Mouse (Mus musculus): ENCODE data around the gene Nav3. TPM values are rescaled to one million over a fixed set of nuclear protein-coding genes. Genes with fewer than 3 reads are reported as not detected.

Nav3 gene
- total and polyA plus RNA-seq, 3 experiments: not detected

DNA sequence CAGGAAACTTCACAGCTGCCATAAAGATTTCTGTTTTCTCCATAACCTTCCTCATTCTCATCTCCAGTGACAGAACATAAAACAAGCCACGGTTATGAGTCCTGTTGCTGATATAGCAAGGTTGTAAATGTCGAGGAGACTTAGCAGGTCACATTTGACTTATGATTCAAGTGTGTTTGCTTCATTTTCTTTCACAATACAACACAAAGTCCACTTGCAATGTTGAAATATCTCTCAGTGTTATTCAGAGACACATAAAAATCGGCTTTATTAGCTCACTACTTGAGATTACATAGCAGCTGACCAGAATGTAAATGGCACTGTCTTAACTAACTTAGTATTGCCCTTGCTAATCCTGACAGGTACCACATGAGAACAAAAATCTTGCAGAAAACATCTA is 482.5 kb downstream of the Nav3 start:
- no peak overlapping the region for H3K9ac ChIP-seq (ENCODE audit: control insufficient read depth, low read depth, low read length, poor library complexity, severe bottlenecking)
- TF ChIP-seq USF2 (IDR thresholded peaks at IDR 0.05; ENCODE audit: borderline replicate concordance in 1 of 2, insufficient read depth in 1 of 2, low read depth in 1 of 2, low read length in 2 of 2): no peak
- TF ChIP-seq MAX (IDR thresholded peaks at IDR 0.05; ENCODE audit: low read length): no peak
- no peak for TF ChIP-seq MEF2A (IDR thresholded peaks at IDR 0.05; ENCODE audit: extremely low read depth, insufficient replicate concordance, low read depth, low read length, poor library complexity, severe bottlenecking)
- TF ChIP-seq ZKSCAN1 (IDR thresholded peaks at IDR 0.05; ENCODE audit: low read depth, low read length): no peak
- no peak for TF ChIP-seq ETS1 (IDR thresholded peaks at IDR 0.05; ENCODE audit: low read depth, low read length)
- TF ChIP-seq SIN3A (IDR thresholded peaks at IDR 0.05; ENCODE audit: low read length): no peak
- TF ChIP-seq POLR2AphosphoS5 (IDR thresholded peaks at IDR 0.05; ENCODE audit: borderline replicate concordance, low read depth, low read length): no peak
- no peak for TF ChIP-seq TBP (IDR thresholded peaks at IDR 0.05; ENCODE audit: low read depth, low read length)
- no peak for TF ChIP-seq RCOR1 (IDR thresholded peaks at IDR 0.05; ENCODE audit: low read depth, low read length)
- no peak for TF ChIP-seq RAD21 (IDR thresholded peaks at IDR 0.05; ENCODE audit: low read depth, low read length)
- TF ChIP-seq JUND (IDR thresholded peaks at IDR 0.05; ENCODE audit: low read depth, low read length): no peak
- no peak for TF ChIP-seq MYB (IDR thresholded peaks at IDR 0.05; ENCODE audit: low read depth, low read length)
- no peak overlapping the region for H3K4me3 ChIP-seq (ENCODE audit: control insufficient read depth in 1 of 2, insufficient read depth in 1 of 2, low read depth in 2 of 2, low read length in 2 of 2)
- H3K27me3 ChIP-seq (ENCODE audit: control insufficient read depth in 1 of 2, insufficient read depth in 2 of 2, low read length in 2 of 2): no peaks in the 10 kb centered on the region
- H3K4me1 ChIP-seq (ENCODE audit: control insufficient read depth in 1 of 2, insufficient read depth in 2 of 2, low read length in 2 of 2): no peaks in the 10 kb centered on the region
- H3K36me3 ChIP-seq (ENCODE audit: control insufficient read depth in 1 of 2, insufficient read depth in 2 of 2, low read length in 2 of 2): no peaks in the 10 kb centered on the region
- H3K79me2 ChIP-seq (ENCODE audit: control insufficient read depth, insufficient read depth, low read length, poor library complexity): no peaks in the 10 kb centered on the region
- H3K27ac ChIP-seq (ENCODE audit: control insufficient read depth, low read depth, low read length): no peak overlapping the region
- DNase-seq (ENCODE audit: low read depth, low spot score): no peak
- H3K9me3 ChIP-seq (replicated peaks; ENCODE audit: insufficient read depth, low read length): no peaks in the 10 kb centered on the region

DNA sequence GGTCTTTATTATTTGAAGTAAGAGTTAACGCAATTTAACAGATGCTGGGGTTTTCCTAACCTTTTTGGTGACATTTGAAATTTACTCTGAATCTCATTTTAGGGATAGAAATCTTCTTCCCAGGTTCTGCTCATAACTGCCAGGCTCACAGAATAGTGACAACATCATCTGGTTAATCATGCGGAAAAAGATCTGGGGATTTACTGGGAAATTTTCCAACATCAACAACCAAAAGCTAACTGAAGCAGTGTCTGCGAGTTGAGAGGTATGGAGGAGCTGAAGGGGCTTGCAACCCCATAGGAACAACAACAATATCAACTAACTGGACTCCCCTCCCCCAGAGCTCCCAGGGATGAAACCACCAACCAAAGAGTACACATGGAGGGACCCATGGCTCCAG is 505.7 kb downstream of the Nav3 start:
- Histone ChIP-seq H3K9me3 (replicated peaks; ENCODE audit: insufficient read depth, low read length) (no peaks in the 10 kb centered on the region), H3K4me3 (ENCODE audit: control insufficient read depth in 1 of 2, insufficient read depth in 1 of 2, low read depth in 2 of 2, low read length in 2 of 2) (no peak overlapping the region), H3K9ac (ENCODE audit: control insufficient read depth, low read depth, low read length, poor library complexity, severe bottlenecking) (no peak overlapping the region), H3K4me1 (ENCODE audit: control insufficient read depth in 1 of 2, insufficient read depth in 2 of 2, low read length in 2 of 2) (no peaks in the 10 kb centered on the region), H3K27ac (ENCODE audit: control insufficient read depth, low read depth, low read length) (no peak overlapping the region), H3K27me3 (ENCODE audit: control insufficient read depth in 1 of 2, insufficient read depth in 2 of 2, low read length in 2 of 2) (no peaks in the 10 kb centered on the region), H3K36me3 (ENCODE audit: control insufficient read depth in 1 of 2, insufficient read depth in 2 of 2, low read length in 2 of 2) (no peaks in the 10 kb centered on the region), H3K79me2 (ENCODE audit: control insufficient read depth, insufficient read depth, low read length, poor library complexity) (no peaks in the 10 kb centered on the region)
- no peak for TF ChIP-seq ETS1 (IDR thresholded peaks at IDR 0.05; ENCODE audit: low read depth, low read length)
- no peak for DNase-seq (ENCODE audit: low read depth, low spot score)

GRCm38 (mm10) chr10:109929319-109929622 is 526.7 kb downstream of the Nav3 start:
- Histone ChIP-seq H3K27me3 (ENCODE audit: control insufficient read depth in 1 of 2, insufficient read depth in 2 of 2, low read length in 2 of 2) (no peaks in the 10 kb centered on the region), H3K79me2 (ENCODE audit: control insufficient read depth, insufficient read depth, low read length, poor library complexity) (no peaks in the 10 kb centered on the region), H3K9me3 (replicated peaks; ENCODE audit: insufficient read depth, low read length) (no peaks in the 10 kb centered on the region), H3K4me3 (ENCODE audit: control insufficient read depth in 1 of 2, insufficient read depth in 1 of 2, low read depth in 2 of 2, low read length in 2 of 2) (no peak overlapping the region), H3K36me3 (ENCODE audit: control insufficient read depth in 1 of 2, insufficient read depth in 2 of 2, low read length in 2 of 2) (no peaks in the 10 kb centered on the region), H3K27ac (ENCODE audit: control insufficient read depth, low read depth, low read length) (no peak overlapping the region), H3K4me1 (ENCODE audit: control insufficient read depth in 1 of 2, insufficient read depth in 2 of 2, low read length in 2 of 2) (no peaks in the 10 kb centered on the region), H3K9ac (ENCODE audit: control insufficient read depth, low read depth, low read length, poor library complexity, severe bottlenecking) (no peak overlapping the region)
- DNase-seq (ENCODE audit: low read depth, low spot score): no peak
- TF ChIP-seq NELFE (IDR thresholded peaks at IDR 0.05; ENCODE audit: low read depth, low read length) (no peak), JUND (IDR thresholded peaks at IDR 0.05; ENCODE audit: low read depth, low read length) (no peak), ZC3H11A (IDR thresholded peaks at IDR 0.05; ENCODE audit: low read depth, low read length) (no peak), KAT2A (conservative IDR thresholded peaks at IDR 0.05; ENCODE audit: low read depth, low read length) (no peak), TBP (IDR thresholded peaks at IDR 0.05; ENCODE audit: low read depth, low read length) (no peak), SMC3 (IDR thresholded peaks at IDR 0.05; ENCODE audit: low read depth, low read length) (no peak), MYC (IDR thresholded peaks at IDR 0.05; ENCODE audit: low read depth, low read length) (no peak), EP300 (IDR thresholded peaks at IDR 0.05; ENCODE audit: low read depth in 1 of 2, low read length in 2 of 2) (no peak), MAX (IDR thresholded peaks at IDR 0.05; ENCODE audit: low read length) (no peak), ZMIZ1 (IDR thresholded peaks at IDR 0.05; ENCODE audit: low read depth, low read length) (no peak), ZKSCAN1 (IDR thresholded peaks at IDR 0.05; ENCODE audit: low read depth, low read length) (no peak), USF2 (IDR thresholded peaks at IDR 0.05; ENCODE audit: borderline replicate concordance in 1 of 2, insufficient read depth in 1 of 2, low read depth in 1 of 2, low read length in 2 of 2) (no peak), BHLHE40 (IDR thresholded peaks at IDR 0.05; ENCODE audit: borderline replicate concordance, low read depth, low read length) (no peak), MEF2A (IDR thresholded peaks at IDR 0.05; ENCODE audit: extremely low read depth, insufficient replicate concordance, low read depth, low read length, poor library complexity, severe bottlenecking) (no peak), RAD21 (IDR thresholded peaks at IDR 0.05; ENCODE audit: low read depth, low read length) (no peak), NRF1 (IDR thresholded peaks at IDR 0.05; ENCODE audit: insufficient read depth, low read depth, low read length, poor library complexity, severe bottlenecking) (no peak), TCF12 (IDR thresholded peaks at IDR 0.05; ENCODE audit: low read depth, low read length) (no peak), HCFC1 (IDR thresholded peaks at IDR 0.05; ENCODE audit: low read depth, low read length) (no peak), TAL1 (IDR thresholded peaks at IDR 0.05; ENCODE audit: low read length) (no peak), CHD2 (IDR thresholded peaks at IDR 0.05; ENCODE audit: low read length) (no peak)

All from MEL (cell line).